Comparison of ENCODE assay signal across 8 mouse cellular contexts in the genomic region with DNA sequence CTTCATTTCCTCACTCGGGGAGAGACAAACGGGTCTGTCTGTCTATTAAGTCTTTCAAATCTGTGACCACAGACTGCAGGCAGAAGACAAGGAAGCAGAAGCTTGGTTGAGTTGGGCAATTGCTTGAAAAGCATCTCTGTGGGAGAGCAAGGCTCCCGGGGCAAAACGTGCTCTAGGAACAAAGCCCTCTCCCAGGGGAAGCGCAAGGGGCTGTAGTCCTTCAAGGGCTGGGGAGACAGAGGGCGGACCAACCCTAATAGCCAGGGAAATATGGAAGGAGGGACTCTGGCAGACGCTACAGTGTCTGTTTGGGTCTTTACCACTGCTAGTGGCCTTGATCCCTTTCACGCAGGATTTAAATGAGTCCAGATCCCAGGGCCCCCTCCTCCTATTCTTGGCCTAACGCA.
DNase-seq lines count a peak whose midpoint lies in the region.

No protein-coding gene starts in this region.

- DNase-seq in left cerebral cortex, postnatal 4 days = peak; percentile 28
- DNase-seq in left cerebral cortex, postnatal 36 days (ENCODE audit: low spot score in 2 of 2) = no peak
- peak; percentile 38 for DNase-seq in embryonic facial prominence, embryonic 10.5 days (ENCODE audit: low spot score)
- peak; percentile 8 to 47 for DNase-seq in heart, postnatal 36 days
- DNase-seq in frontal cortex, postnatal 14 days (ENCODE audit: low spot score in 2 of 2) = no peak
- DNase-seq in layer of hippocampus, postnatal 14 days (ENCODE audit: low spot score in 2 of 2) = no peak
- DNase-seq in kidney, adult 9 months = no peak

- intact Hi-C loops in left cerebral cortex, postnatal 4 days (cut with DNase I) = loop anchor here (10.0 kb wide), 1 partner anchor 194 kb away; no protein-coding TSS in a partner anchor
- intact Hi-C loops in left cerebral cortex, postnatal 36 days (cut with DNase I) = no loop called here
- intact Hi-C loops in heart, postnatal 36 days (cut with DNase I) = loop anchor here (1.0 kb wide), 1 partner anchor 19 kb away; no protein-coding TSS in a partner anchor

- peak overlapping the region; percentile 54 for H3K27ac ChIP-seq in embryonic facial prominence, embryonic 10.5 days (replicated peaks)
- H3K27ac ChIP-seq in macrophage = no peak overlapping the region

- peaks cover 54% of the 10 kb centered on the region for H3K27me3 ChIP-seq in embryonic facial prominence, embryonic 10.5 days (replicated peaks; ENCODE audit: low read depth, poor library complexity, severe bottlenecking)

- H3K4me3 ChIP-seq in embryonic facial prominence, embryonic 10.5 days = peak overlapping the region; percentile 48
- H3K4me3 ChIP-seq in macrophage (ENCODE audit: inconsistent target) = peak overlapping the region; percentile 7; the same call in 1 of the 2 replicates

- H3K9me3 ChIP-seq in embryonic facial prominence, embryonic 10.5 days = no peaks in the 10 kb centered on the region

- H3K4me1 ChIP-seq in embryonic facial prominence, embryonic 10.5 days = peaks cover 14% of the 10 kb centered on the region

- 4% methylated on average over 9 of the region's 9 CpGs for WGBS in embryonic facial prominence, embryonic 10.5 days
- 11% methylated on average over 9 of the region's 9 CpGs for WGBS in macrophage (ENCODE audit: missing documents)

- no peaks in the 10 kb centered on the region for H3K36me3 ChIP-seq in embryonic facial prominence, embryonic 10.5 days (replicated peaks)
- H3K36me3 ChIP-seq in macrophage (ENCODE audit: inconsistent target) = no peaks in the 10 kb centered on the region

- H3K79me2 ChIP-seq in macrophage (ENCODE audit: inconsistent target) = no peaks in the 10 kb centered on the region

Comparison
In these comparisons a context has a peak if more than half of its experiments do, and no peak if none do; other contexts are left out.
1. DNase-seq: peak in left cerebral cortex, postnatal 4 days (single experiment), embryonic facial prominence, embryonic 10.5 days (single experiment) and heart, postnatal 36 days (2 of 2); none in left cerebral cortex, postnatal 36 days (0 of 2), frontal cortex, postnatal 14 days (0 of 2), layer of hippocampus, postnatal 14 days (0 of 2) and kidney, adult 9 months (single experiment).